Mouse (Mus musculus) C2C12 (cell line): ENCODE measurements at regions not wholly inside any gene's neighbourhood (a gene's known extent, or its start where the extent isn't known, plus 50 kb on each side); places are given as distances from the start of the nearest gene placed in this dataset.

Experiments used
- CEBPB ChIP-seq: IDR thresholded peaks from one replicate; pipeline ENCODE4 v1.6.1; 2011; ENCODE audit warnings: low read depth, mild to moderate bottlenecking, control low read depth, moderate library complexity
- CTCF ChIP-seq: IDR thresholded peaks from one replicate; pipeline ENCODE4 v1.5.1; 2011; ENCODE audit not compliant: control insufficient read depth, insufficient read depth, insufficient read length
- MAX ChIP-seq: IDR thresholded peaks from one replicate; pipeline ENCODE4 v1.6.1; 2011; ENCODE audit warnings: mild to moderate bottlenecking, control low read depth
- MYOG ChIP-seq: IDR thresholded peaks from one replicate; pipeline ENCODE4 v1.6.1; 2011; ENCODE audit not compliant: control insufficient read depth, insufficient read length; ENCODE audit errors: extremely low read depth
- USF1 ChIP-seq: IDR thresholded peaks from one replicate; pipeline ENCODE4 v1.6.1; 2011; ENCODE audit warnings: low read depth, mild to moderate bottlenecking, control low read depth, moderate library complexity

DNA sequence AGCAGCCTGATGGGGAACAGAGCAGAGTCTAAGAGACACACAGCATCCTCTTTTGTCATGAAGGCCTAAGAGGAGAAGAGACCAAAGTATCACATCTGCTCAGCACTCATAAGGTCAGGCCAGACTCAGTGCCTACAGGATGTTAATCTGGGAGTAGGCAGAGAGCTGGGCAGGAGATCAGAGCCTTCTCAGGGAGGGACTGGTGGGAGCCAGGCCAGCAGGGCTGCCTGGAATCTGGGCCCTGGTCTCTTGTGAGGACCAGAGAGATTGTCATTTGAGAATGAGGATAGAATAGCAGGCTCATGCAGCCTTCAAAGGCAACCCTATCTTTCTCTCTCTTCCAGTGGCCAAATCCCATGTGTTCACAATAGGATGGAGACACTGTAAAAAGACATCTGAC lies 132.3 kb downstream of the Opa1 start:
- TF ChIP-seq CTCF (no peak), MAX (no peak), MYOG (no peak), USF1 (no peak), CEBPB (no peak)
